Mouse (Mus musculus) mouse embryonic stem cell (cell line): ENCODE results near the gene Slc22a14.

Experiments
- in situ Hi-C, 2 experiments: fragments of 300-500 bp; cut with MboI; formaldehyde crosslinking; loops; 1 replicate in 1 of 2; 3 replicates in 1 of 2; pipeline ENCODE4 v1.14.3; 2019 to 2020; ENCODE audit warnings: low sequenced_read_pairs in 2 of 2, low pct_unique_long_range_greater_than_20kb in 1 of 2, mixed read lengths in 1 of 2; ENCODE audit not compliant: unreplicated experiment in 1 of 2

Gene Slc22a14

GRCm38 (mm10) chr9:119363229-119363628, 2.1 kb downstream of the Slc22a14 start:
- in situ Hi-C loops: no loop called here

- in situ Hi-C loops: no loop called here
Observed at GRCm38 (mm10) chr9:119361416-119361815, 3.9 kb downstream of the Slc22a14 start.

- in situ Hi-C loops: no loop called here
Observed at GRCm38 (mm10) chr9:119358058-119358429, 7.3 kb downstream of the Slc22a14 start.

- in situ Hi-C loops: no loop called here
Observed at GRCm38 (mm10) chr9:119357331-119358057, 7.9 kb downstream of the Slc22a14 start, which contains the start of gene Xylb. Gene Xylb (plus strand): TSS chr9:119357381.

GRCm38 (mm10) chr9:119355943-119356342, 9.4 kb downstream of the Slc22a14 start:
- in situ Hi-C loops: no loop called here

- in situ Hi-C loops: no loop called here
Observed at GRCm38 (mm10) chr9:119353926-119354325, 11.4 kb downstream of the Slc22a14 start.

GRCm38 (mm10) chr9:119352060-119352459, 13.3 kb downstream of the Slc22a14 start:
- in situ Hi-C loops: no loop called here

GRCm38 (mm10) chr9:119350947-119351705, 14.2 kb downstream of the Slc22a14 start:
- in situ Hi-C loops: no loop called here

- in situ Hi-C loops: no loop called here
Observed at GRCm38 (mm10) chr9:119350531-119350930, 14.8 kb downstream of the Slc22a14 start.

- in situ Hi-C loops: no loop called here
Observed at GRCm38 (mm10) chr9:119346376-119346775, 19.0 kb downstream of the Slc22a14 start.

GRCm38 (mm10) chr9:119342728-119343127, 22.6 kb downstream of the Slc22a14 start:
- in situ Hi-C loops: no loop called here

GRCm38 (mm10) chr9:119340909-119341816, 24.2 kb downstream of the Slc22a14 start, which contains the start of gene Myd88:
Gene Myd88 (minus strand): TSS chr9:119341411.
- in situ Hi-C loops: no loop called here

- in situ Hi-C loops: no loop called here
Observed at GRCm38 (mm10) chr9:119340212-119340580, 25.2 kb downstream of the Slc22a14 start.

GRCm38 (mm10) chr9:119339558-119340211, 25.7 kb downstream of the Slc22a14 start, which contains the start of gene Acaa1a:
Gene Acaa1a (plus strand): TSS chr9:119339676.
- in situ Hi-C loops: no loop called here

- in situ Hi-C loops: no loop called here
Observed at GRCm38 (mm10) chr9:119339106-119339505, 26.2 kb downstream of the Slc22a14 start.

GRCm38 (mm10) chr9:119338350-119338749, 27.0 kb downstream of the Slc22a14 start:
- in situ Hi-C loops: no loop called here

GRCm38 (mm10) chr9:119337842-119338241, 27.5 kb downstream of the Slc22a14 start:
- in situ Hi-C loops: no loop called here

GRCm38 (mm10) chr9:119335571-119335970, 29.8 kb downstream of the Slc22a14 start:
- in situ Hi-C loops: no loop called here
